Mouse (Mus musculus): ENCODE results near the gene Foxi3. TPM values are rescaled to one million over a fixed set of nuclear protein-coding genes. Genes with fewer than 3 reads are reported as not detected.

The Foxi3 gene
- polyA plus RNA-seq, 1 experiment from 2014 or later, result not detected

- H3K27ac ChIP-seq (ENCODE audit: low read depth, low read length), result no peak overlapping the region
- H3K9me3 ChIP-seq (ENCODE audit: control insufficient read depth, low read length), result no peaks in the 10 kb centered on the region
- WGBS, result 1% methylated on average over 7 of the region's 8 CpGs
- peak; percentile 36 for DNase-seq (ENCODE audit: low spot score)
- H3K27me3 ChIP-seq (ENCODE audit: control insufficient read depth, insufficient read depth, low read length), result peaks cover 2% of the 10 kb centered on the region
- no peaks in the 10 kb centered on the region for H3K4me1 ChIP-seq (replicated peaks; ENCODE audit: control insufficient read depth, insufficient read depth, low read length)
- no peak overlapping the region for H3K9ac ChIP-seq (ENCODE audit: low read depth, low read length)
- no peak; the same call in 1 of the 2 replicates for ATAC-seq (ENCODE audit: low FRiP score)
- no peaks in the 10 kb centered on the region for H3K36me3 ChIP-seq (ENCODE audit: control insufficient read depth, insufficient read depth, low read length)
- no peak overlapping the region for H3K4me3 ChIP-seq (ENCODE audit: low read depth, low read length)
- H3K4me2 ChIP-seq (replicated peaks; ENCODE audit: low read depth, low read length), result peak overlapping the region; percentile 33
Observed at GRCm38 (mm10) chr6:70967422-70967821, 11.1 kb downstream of the Foxi3 start.

GRCm38 (mm10) chr6:70968291-70968690, 12.0 kb downstream of the Foxi3 start:
- WGBS, result 69% methylated on average over 4 of the region's 4 CpGs

GRCm38 (mm10) chr6:70973066-70973465, 16.7 kb downstream of the Foxi3 start:
- H3K9ac ChIP-seq (ENCODE audit: low read depth, low read length), result no peak overlapping the region
- DNase-seq (ENCODE audit: low spot score) (no peak), ATAC-seq (ENCODE audit: low FRiP score) (no peak)
- no peak overlapping the region for H3K4me3 ChIP-seq (ENCODE audit: low read depth, low read length)
- no peaks in the 10 kb centered on the region for H3K36me3 ChIP-seq (ENCODE audit: control insufficient read depth, insufficient read depth, low read length)
- no peak overlapping the region for H3K27ac ChIP-seq (ENCODE audit: low read depth, low read length)
- no peaks in the 10 kb centered on the region for H3K9me3 ChIP-seq (ENCODE audit: control insufficient read depth, low read length)
- WGBS, result 80% methylated on average over 3 of the region's 3 CpGs
- H3K27me3 ChIP-seq (ENCODE audit: control insufficient read depth, insufficient read depth, low read length), result no peaks in the 10 kb centered on the region
- H3K4me2 ChIP-seq (replicated peaks; ENCODE audit: low read depth, low read length), result no peak overlapping the region
- H3K4me1 ChIP-seq (replicated peaks; ENCODE audit: control insufficient read depth, insufficient read depth, low read length), result no peaks in the 10 kb centered on the region

More at GRCm38 (mm10) chr6:70968291-70968690, 12.0 kb downstream of the Foxi3 start:
- H3K9ac ChIP-seq (ENCODE audit: low read depth, low read length), result no peak overlapping the region
- no peak overlapping the region for H3K4me3 ChIP-seq (ENCODE audit: low read depth, low read length)
- H3K4me1 ChIP-seq (replicated peaks; ENCODE audit: control insufficient read depth, insufficient read depth, low read length), result no peaks in the 10 kb centered on the region
- DNase-seq (ENCODE audit: low spot score) (no peak), ATAC-seq (ENCODE audit: low FRiP score) (no peak)
- no peaks in the 10 kb centered on the region for H3K36me3 ChIP-seq (ENCODE audit: control insufficient read depth, insufficient read depth, low read length)
- peaks cover 2% of the 10 kb centered on the region for H3K27me3 ChIP-seq (ENCODE audit: control insufficient read depth, insufficient read depth, low read length)
- H3K9me3 ChIP-seq (ENCODE audit: control insufficient read depth, low read length), result no peaks in the 10 kb centered on the region
- H3K27ac ChIP-seq (ENCODE audit: low read depth, low read length), result no peak overlapping the region
- H3K4me2 ChIP-seq (replicated peaks; ENCODE audit: low read depth, low read length), result no peak overlapping the region

GRCm38 (mm10) chr6:70981036-70981435, 24.7 kb downstream of the Foxi3 start:
- no peaks in the 10 kb centered on the region; the same call in 1 of the 2 replicates for H3K27me3 ChIP-seq (ENCODE audit: control insufficient read depth, insufficient read depth, low read length)
- no peak overlapping the region for H3K4me3 ChIP-seq (ENCODE audit: low read depth, low read length)
- no peaks in the 10 kb centered on the region for H3K9me3 ChIP-seq (ENCODE audit: control insufficient read depth, low read length)
- no peak overlapping the region for H3K27ac ChIP-seq (ENCODE audit: low read depth, low read length)
- 82% methylated on average over 8 of the region's 8 CpGs for WGBS
- no peak for ATAC-seq (ENCODE audit: low FRiP score)
- no peaks in the 10 kb centered on the region for H3K4me1 ChIP-seq (replicated peaks; ENCODE audit: control insufficient read depth, insufficient read depth, low read length)
- no peak for DNase-seq (ENCODE audit: low spot score)
- H3K4me2 ChIP-seq (replicated peaks; ENCODE audit: low read depth, low read length), result no peak overlapping the region
- no peaks in the 10 kb centered on the region for H3K36me3 ChIP-seq (ENCODE audit: control insufficient read depth, insufficient read depth, low read length)
- H3K9ac ChIP-seq (ENCODE audit: low read depth, low read length), result no peak overlapping the region

GRCm38 (mm10) chr6:70982416-70982815, 26.1 kb downstream of the Foxi3 start:
- Histone ChIP-seq H3K4me3 (ENCODE audit: low read depth, low read length) (no peak overlapping the region), H3K36me3 (ENCODE audit: control insufficient read depth, insufficient read depth, low read length) (no peaks in the 10 kb centered on the region), H3K27ac (ENCODE audit: low read depth, low read length) (no peak overlapping the region), H3K9me3 (ENCODE audit: control insufficient read depth, low read length) (no peaks in the 10 kb centered on the region), H3K4me2 (replicated peaks; ENCODE audit: low read depth, low read length) (no peak overlapping the region), H3K4me1 (replicated peaks; ENCODE audit: control insufficient read depth, insufficient read depth, low read length) (no peaks in the 10 kb centered on the region), H3K9ac (ENCODE audit: low read depth, low read length) (no peak overlapping the region), H3K27me3 (ENCODE audit: control insufficient read depth, insufficient read depth, low read length) (no peaks in the 10 kb centered on the region; the same call in 1 of the 2 replicates)
- whole genome bisulfite sequencing, result 83% methylated on average over 1 of the region's 1 CpGs
- DNase-seq (ENCODE audit: low spot score) (no peak), ATAC-seq (ENCODE audit: low FRiP score) (no peak)

- H3K4me1 ChIP-seq (replicated peaks; ENCODE audit: control insufficient read depth, insufficient read depth, low read length), result no peaks in the 10 kb centered on the region
- no peaks in the 10 kb centered on the region for H3K36me3 ChIP-seq (ENCODE audit: control insufficient read depth, insufficient read depth, low read length)
- ATAC-seq (ENCODE audit: low FRiP score), result peak; percentile 22; the same call in 1 of the 2 replicates
- no peak overlapping the region for H3K27ac ChIP-seq (ENCODE audit: low read depth, low read length)
- H3K27me3 ChIP-seq (ENCODE audit: control insufficient read depth, insufficient read depth, low read length), result no peaks in the 10 kb centered on the region; the same call in 1 of the 2 replicates
- no peaks in the 10 kb centered on the region for H3K9me3 ChIP-seq (ENCODE audit: control insufficient read depth, low read length)
- no peak overlapping the region for H3K4me3 ChIP-seq (ENCODE audit: low read depth, low read length)
- 49% methylated on average over 8 of the region's 8 CpGs for WGBS
- no peak for DNase-seq (ENCODE audit: low spot score)
- no peak overlapping the region for H3K9ac ChIP-seq (ENCODE audit: low read depth, low read length)
- H3K4me2 ChIP-seq (replicated peaks; ENCODE audit: low read depth, low read length), result no peak overlapping the region
Observed at GRCm38 (mm10) chr6:70986683-70987082, 30.4 kb downstream of the Foxi3 start.

- 80% methylated on average over 4 of the region's 4 CpGs for WGBS
- no peak for ATAC-seq (ENCODE audit: low FRiP score)
Observed at GRCm38 (mm10) chr6:70996123-70996723, 39.9 kb downstream of the Foxi3 start.

GRCm38 (mm10) chr6:71002656-71003055, 46.3 kb downstream of the Foxi3 start:
- DNase-seq (ENCODE audit: low spot score), result no peak
- no peak overlapping the region for H3K4me2 ChIP-seq (replicated peaks; ENCODE audit: low read depth, low read length)
- H3K4me1 ChIP-seq (replicated peaks; ENCODE audit: control insufficient read depth, insufficient read depth, low read length), result no peaks in the 10 kb centered on the region
- H3K9ac ChIP-seq (ENCODE audit: low read depth, low read length), result no peak overlapping the region
- no peaks in the 10 kb centered on the region for H3K27me3 ChIP-seq (ENCODE audit: control insufficient read depth, insufficient read depth, low read length)
- H3K27ac ChIP-seq (ENCODE audit: low read depth, low read length), result no peak overlapping the region
- H3K4me3 ChIP-seq (ENCODE audit: low read depth, low read length), result no peak overlapping the region
- no peaks in the 10 kb centered on the region for H3K9me3 ChIP-seq (ENCODE audit: control insufficient read depth, low read length)
- WGBS, result 94% methylated on average over 2 of the region's 2 CpGs
- no peaks in the 10 kb centered on the region for H3K36me3 ChIP-seq (ENCODE audit: control insufficient read depth, insufficient read depth, low read length)
- ATAC-seq (ENCODE audit: low FRiP score), result no peak

More at GRCm38 (mm10) chr6:70996123-70996723, 39.9 kb downstream of the Foxi3 start:
- H3K4me3 ChIP-seq (ENCODE audit: low read depth, low read length), result no peak overlapping the region
- no peaks in the 10 kb centered on the region for H3K36me3 ChIP-seq (ENCODE audit: control insufficient read depth, insufficient read depth, low read length)
- no peaks in the 10 kb centered on the region for H3K9me3 ChIP-seq (ENCODE audit: control insufficient read depth, low read length)
- no peak overlapping the region for H3K27ac ChIP-seq (ENCODE audit: low read depth, low read length)
- DNase-seq (ENCODE audit: low spot score), result no peak
- H3K9ac ChIP-seq (ENCODE audit: low read depth, low read length), result no peak overlapping the region
- H3K4me1 ChIP-seq (replicated peaks; ENCODE audit: control insufficient read depth, insufficient read depth, low read length), result no peaks in the 10 kb centered on the region
- H3K4me2 ChIP-seq (replicated peaks; ENCODE audit: low read depth, low read length), result no peak overlapping the region
- H3K27me3 ChIP-seq (ENCODE audit: control insufficient read depth, insufficient read depth, low read length), result no peaks in the 10 kb centered on the region

- 82% methylated on average over 2 of the region's 2 CpGs for WGBS
- no peak for DNase-seq (ENCODE audit: low spot score)
- no peak overlapping the region for H3K4me2 ChIP-seq (replicated peaks; ENCODE audit: low read depth, low read length)
- ATAC-seq (ENCODE audit: low FRiP score), result no peak
- H3K27me3 ChIP-seq (ENCODE audit: control insufficient read depth, insufficient read depth, low read length), result no peaks in the 10 kb centered on the region
- no peak overlapping the region for H3K4me3 ChIP-seq (ENCODE audit: low read depth, low read length)
- no peaks in the 10 kb centered on the region for H3K4me1 ChIP-seq (replicated peaks; ENCODE audit: control insufficient read depth, insufficient read depth, low read length)
- no peaks in the 10 kb centered on the region for H3K9me3 ChIP-seq (ENCODE audit: control insufficient read depth, low read length)
- no peaks in the 10 kb centered on the region for H3K36me3 ChIP-seq (ENCODE audit: control insufficient read depth, insufficient read depth, low read length)
- H3K27ac ChIP-seq (ENCODE audit: low read depth, low read length), result no peak overlapping the region
- no peak overlapping the region for H3K9ac ChIP-seq (ENCODE audit: low read depth, low read length)
Observed at GRCm38 (mm10) chr6:71004161-71004560, 47.8 kb downstream of the Foxi3 start.

Measured in hindbrain, embryonic 11.5 days (tissue).